Mouse (Mus musculus) bone marrow macrophage, adult 2 months (primary cell): ENCODE measurements at regions not wholly inside any gene's neighbourhood (a gene's known extent, or its start where the extent isn't known, plus 50 kb on each side); places are given as distances from the start of the nearest gene placed in this dataset.

Experiments
- CTCF ChIP-seq: IDR thresholded peaks from 2 replicates; pipeline ENCODE4 v1.5.1; 2012; ENCODE audit warnings: low read depth, mild to moderate bottlenecking, low read length, moderate library complexity
- POLR2A ChIP-seq: IDR thresholded peaks from 2 replicates; pipeline ENCODE4 v1.6.1; 2012; ENCODE audit warnings: mild to moderate bottlenecking, low read depth, low read length, borderline replicate concordance

- no peak for TF ChIP-seq CTCF
- no peak for TF ChIP-seq POLR2A
Observed at GRCm38 (mm10) chr4:89061619-89062018, 75.3 kb upstream of the Mtap start.
